Mouse (Mus musculus) gastrocnemius, postnatal 36 days (tissue): Measurements from ENCODE around the gene Cldn16. TPM values are rescaled to one million over a fixed set of nuclear protein-coding genes. Genes with fewer than 3 reads are reported as not detected.

Experiments used
- DNase-seq, 2 experiments: peaks; one replicate each; pipeline ENCODE4 v3.0.0; 2022
- intact Hi-C: fragments of 180-260 bp; cut with DNase I; formaldehyde crosslinking; loops from one replicate; pipeline ENCODE4 v1.15.1; 2025
- total RNA-seq, 2 experiments: library from RNA; stranded (reverse); gene quantifications; 2 replicates each; pipeline ENCODE4 v1.2.3; 2021

The Cldn16 gene
- total RNA-seq, 2 experiments from 2014 or later, result not detected

DNA sequence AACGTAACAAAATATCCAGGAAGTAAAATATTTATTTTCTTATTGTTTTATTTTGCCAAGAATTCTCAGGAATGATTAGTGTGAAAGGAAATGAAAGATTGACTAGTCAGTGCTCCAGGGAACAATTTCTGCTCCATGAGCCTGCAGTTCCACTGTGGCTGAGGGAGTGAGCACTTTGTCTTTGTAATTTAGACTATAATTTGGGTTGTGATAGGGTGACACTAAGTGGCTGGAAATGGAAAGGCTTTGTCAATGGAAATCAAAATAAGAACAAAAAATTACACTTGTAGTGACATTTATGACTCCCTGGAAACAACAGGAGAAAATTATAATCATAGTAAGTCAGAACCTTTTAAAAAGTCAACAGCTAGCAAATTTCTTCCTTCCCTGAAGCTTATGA, 69.4 kb downstream of the Cldn16 start:
- intact Hi-C loops, result no loop called here
- no peak for DNase-seq

Other genes starting within 250 kb of the Cldn16 start
- gene Cldn1, start 91.3 kb upstream of the Cldn16 start, total RNA-seq, result 1 to 10 TPM; 1.3 to 2.6 TPM
- not detected for gene Tmem207, start 63.6 kb downstream of the Cldn16 start, total RNA-seq
- gene Il1rap, start 118.6 kb downstream of the Cldn16 start, total RNA-seq, result 1 to 10 TPM; 1.9 to 2.0 TPM